Mouse (Mus musculus): Measurements from ENCODE around the gene Taf5l.

- TF ChIP-seq CTCF (conservative IDR thresholded peaks at IDR 0.05; ENCODE audit: insufficient read depth, insufficient read length, low read depth, low read length), result no peak
- TF ChIP-seq POLR2A (IDR thresholded peaks at IDR 0.05; ENCODE audit: low read depth, low read length), result no peak
These were observed 9.6 kb downstream of the Taf5l start for GRCm38 (mm10) chr8:124011580-124011979.
